Mouse (Mus musculus): ENCODE measurements around the gene Grin2a.
A peak's percentile ranks its signal among the peaks of the same experiment; 100 is the strongest.

The Grin2a gene

DNA sequence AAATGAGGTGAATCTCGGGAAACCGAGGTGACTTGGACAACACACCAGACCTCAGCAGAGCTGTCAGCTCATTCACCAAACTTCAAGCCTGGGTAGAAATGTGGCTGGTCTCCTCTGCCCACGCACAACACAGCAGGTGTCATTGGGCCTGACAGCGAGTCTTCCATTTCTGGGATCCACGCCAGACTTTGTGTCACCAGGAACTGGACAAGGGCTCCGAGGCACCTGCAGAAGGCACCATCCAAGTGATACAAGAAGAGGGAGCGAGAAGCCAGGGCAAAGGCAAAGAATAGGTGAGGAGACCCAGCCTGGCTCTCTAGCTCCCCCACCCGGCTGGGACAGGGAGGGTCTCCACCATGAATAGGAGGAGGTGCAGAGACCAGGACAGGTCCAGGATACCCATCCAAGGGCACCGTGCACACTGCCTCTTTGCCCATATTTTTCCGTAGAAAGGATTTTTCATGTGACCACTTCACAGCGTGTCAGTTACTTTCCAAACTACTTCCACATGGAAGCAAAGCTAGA lies 244.3 kb downstream of the Grin2a start:
- DNase-seq, result peak; percentile 96 to 98

DNA sequence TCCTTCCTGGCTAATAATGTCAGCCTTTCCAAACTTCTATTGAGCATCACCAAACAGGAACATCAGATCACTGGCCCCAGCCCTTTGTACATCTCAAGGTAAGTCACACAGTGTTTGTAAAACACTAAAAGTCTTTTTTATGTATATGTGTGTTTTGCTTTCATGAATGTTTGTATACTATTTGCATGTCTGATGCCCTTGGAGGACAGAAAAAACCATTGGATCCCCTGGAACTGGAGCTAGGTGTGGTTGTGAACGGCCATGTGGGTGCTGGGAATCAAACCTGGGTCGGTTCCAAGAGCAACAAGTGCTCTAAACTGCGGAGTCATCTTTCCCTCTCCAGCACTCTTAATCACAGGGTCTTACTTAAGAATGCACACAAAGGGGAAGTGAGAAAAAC lies 245.7 kb downstream of the Grin2a start:
- DNase-seq, result no peak

DNA sequence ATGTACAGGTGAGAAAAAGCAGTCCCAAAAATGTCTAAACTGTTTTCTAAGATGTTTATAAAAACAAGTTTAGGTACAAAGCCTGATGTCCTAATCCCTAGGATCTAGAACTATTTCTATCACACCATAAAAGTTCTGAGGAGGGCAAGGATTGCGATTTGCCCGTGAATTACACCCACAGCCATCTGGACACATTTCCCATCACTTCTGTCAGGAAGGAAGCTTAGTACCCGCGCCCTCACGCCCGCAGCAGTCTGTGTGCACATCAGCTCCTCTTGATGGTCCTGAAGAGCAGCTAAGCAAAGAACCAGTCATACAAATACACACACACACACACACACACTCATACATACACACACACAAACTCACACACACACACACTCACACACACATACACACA lies 252.9 kb downstream of the Grin2a start:
- no peak for DNase-seq

DNA sequence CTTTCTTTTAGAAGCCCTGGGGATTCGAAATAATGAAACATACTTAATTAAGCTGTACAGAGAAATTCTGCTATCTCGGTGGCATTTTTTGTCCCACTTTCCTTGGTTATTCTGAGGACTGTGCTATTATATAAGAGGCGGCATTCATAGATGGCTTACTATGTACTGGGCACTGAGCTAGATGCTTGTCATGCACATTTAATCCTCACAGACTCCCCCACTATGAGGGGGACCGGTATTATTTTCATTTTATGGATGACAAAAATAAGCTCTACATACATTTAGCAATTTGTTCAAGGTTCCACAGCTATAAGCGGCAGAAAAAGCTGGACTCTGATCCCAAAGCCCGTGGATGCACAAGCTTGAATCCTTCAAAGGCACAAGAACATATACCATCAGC lies 256.7 kb downstream of the Grin2a start:
- no peak for DNase-seq

DNA sequence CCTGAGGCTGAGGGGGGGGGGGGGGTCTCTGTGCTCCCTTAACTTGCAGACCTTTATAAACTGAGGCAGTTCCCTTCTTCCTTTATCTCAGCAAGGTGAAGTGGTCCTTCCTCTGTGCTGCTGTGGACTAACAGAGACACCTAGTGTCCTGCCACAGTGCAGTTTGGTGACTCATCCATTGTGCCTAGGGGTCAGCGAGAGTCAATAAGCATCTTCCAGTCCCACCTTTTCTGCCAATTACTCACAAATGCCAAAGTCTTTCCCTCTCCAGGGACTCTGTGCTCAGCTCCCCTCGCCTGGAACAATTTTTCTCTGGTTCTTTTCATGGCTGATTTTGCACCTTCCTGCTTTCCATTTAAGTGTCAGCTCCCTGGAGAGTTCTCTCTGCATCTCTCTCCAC lies 258.2 kb downstream of the Grin2a start:
- no peak for DNase-seq

DNA sequence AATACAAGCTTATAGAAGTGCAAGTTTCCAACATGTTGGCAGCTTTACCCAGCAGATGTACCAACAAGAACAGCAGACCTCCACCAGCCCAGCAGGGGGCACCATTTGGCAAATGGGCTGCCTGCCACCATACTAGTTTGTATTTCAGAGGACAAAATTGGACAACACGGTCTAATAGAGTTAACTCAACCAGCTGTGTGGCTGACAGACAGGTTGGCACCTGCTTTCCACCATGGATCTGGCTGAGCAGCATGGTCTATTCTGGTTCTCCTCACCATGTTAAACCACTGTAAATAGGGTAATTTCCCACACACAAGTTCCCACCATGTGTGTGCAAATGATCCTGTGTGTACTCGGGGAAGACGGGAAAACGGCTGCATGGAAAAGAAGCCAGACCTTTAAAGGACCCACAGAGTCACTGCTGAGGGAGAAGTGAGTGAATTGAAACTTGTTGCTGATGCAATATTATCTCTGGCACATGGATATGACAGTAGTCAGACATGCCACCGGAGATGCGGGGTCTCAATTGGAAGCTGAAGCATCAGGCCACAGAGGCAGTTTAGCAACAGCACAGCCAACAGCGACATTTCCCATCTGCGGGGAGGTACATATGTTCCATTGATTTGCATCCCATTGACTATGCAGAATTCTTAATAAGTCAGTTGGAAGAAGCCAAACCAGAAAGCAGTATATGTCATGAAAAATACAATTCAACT lies 259.8 kb downstream of the Grin2a start:
- DNase-seq, result peak; percentile 59 to 67

DNA sequence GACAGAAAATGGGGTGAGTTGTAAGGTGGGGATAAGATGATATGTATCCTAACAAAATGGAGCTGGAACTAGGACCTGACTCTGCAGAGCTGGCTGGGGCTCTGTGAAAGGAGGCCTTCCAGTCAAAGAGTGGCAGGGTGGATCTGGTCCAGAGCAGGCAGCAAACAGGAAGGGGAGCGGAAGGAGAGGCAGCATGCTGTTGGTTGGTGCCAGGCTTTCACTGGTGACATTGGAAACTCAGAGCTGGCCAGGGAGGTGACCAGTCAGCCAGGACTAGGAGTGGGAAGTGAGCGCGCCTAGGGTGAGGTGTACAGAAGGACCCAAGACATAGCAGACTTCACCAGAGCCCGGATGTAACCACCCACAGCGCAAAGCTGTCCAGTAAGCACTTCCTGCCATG lies 267.8 kb downstream of the Grin2a start:
- peak; percentile 65 to 85 for DNase-seq

DNA sequence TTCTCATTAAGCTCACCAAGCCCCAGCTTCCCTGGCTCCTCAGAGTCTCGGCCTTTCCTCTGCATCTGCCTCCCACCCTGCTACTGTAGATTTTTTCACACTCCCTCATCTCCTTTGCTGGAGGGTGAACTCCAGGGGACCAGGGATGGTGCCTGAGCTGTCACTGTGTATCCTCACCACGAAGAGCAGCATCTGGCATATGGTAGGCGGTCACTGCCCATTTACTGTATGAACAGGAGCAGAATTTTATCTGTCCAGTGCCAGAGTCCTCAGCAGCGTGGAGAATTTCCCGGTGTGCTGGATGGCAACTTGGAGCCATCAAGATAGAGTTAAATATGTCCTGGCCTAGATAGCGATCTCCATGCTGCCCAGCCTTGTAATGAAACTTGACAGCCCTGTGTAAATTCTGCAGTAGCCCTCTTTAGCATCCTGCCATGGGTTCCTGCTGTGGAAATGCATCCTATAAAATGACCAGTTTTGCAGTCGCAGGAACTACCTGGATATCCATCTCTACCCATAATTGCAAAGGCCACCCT lies 269.7 kb downstream of the Grin2a start:
- DNase-seq, result peak; percentile 35 to 39

DNA sequence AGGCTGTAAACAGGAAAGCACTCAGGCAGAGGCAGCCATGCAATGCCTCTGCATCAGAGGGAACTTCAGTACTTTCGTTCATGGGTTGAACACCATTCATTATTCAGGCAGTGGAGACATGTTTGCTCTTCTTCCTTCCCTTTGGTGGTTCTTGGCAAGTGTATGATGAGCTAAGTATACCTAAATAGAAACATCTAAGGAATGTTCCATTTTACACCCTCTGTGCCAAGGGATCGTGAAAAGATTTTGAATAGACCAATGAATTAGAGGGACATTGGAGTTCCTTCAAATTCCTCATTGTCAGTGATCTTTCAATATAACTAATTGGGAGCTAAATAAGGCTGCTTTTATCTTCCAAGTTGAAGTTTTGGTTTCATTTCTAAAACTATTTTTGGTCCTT lies 284.0 kb downstream of the Grin2a start:
- no peak for DNase-seq

DNA sequence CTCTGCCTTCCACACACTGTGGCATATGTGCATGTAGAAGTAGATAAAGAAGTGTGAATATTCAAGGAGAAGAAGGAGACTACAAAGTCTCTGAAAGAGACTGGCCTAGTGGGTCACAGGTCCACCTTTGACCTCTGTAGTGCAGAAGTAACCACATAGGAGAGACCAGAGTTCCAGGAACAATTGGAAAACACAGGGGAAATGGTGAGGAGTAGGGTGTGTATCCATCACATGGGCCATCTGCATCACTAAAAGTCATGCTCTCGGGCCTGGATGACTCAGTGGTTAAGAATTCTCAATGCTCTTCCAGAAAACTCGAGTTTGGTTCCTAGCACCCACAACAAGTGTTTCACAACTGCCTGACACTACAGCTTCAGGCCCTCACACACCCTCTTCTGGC lies 285.4 kb downstream of the Grin2a start:
- no peak for DNase-seq

DNA sequence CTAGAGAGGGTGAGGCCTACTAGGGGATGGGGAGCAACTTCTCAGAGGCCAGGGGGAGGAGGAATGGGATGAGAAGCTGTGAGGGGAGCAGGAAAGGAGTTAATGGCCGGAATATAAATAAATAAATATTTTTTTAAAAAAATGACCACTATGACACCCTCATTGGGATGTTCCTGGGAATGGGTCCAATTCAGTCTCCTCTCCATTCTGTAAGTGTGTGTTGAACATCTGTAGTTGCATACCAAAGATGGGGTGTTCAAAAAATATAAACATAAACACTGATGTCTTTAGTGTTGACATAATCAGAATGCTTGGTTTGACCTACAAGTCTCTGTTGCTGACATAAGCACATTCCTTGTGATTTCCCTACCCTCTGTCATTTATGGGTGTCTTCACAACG lies 298.2 kb downstream of the Grin2a start:
- DNase-seq, result no peak

DNA sequence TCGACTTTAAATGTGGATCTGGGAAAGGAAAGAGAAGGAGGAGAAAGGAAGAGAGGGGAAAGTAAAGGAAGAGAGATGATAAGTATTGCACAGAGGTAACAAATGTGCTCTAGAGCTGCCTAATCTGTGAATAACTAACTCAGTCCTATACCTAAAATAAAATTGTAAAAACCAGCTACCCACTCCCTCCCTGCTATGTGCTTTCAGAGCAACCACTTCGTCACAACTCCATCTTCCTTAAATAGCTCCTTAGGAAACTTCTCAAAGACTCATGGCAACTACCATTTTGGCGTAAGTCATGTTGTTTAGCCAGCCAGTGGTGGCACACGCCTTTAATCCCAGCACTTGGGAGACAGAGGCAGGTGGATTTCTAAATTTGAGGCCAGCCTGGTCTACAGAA lies 301.3 kb downstream of the Grin2a start:
- DNase-seq, result no peak

DNA sequence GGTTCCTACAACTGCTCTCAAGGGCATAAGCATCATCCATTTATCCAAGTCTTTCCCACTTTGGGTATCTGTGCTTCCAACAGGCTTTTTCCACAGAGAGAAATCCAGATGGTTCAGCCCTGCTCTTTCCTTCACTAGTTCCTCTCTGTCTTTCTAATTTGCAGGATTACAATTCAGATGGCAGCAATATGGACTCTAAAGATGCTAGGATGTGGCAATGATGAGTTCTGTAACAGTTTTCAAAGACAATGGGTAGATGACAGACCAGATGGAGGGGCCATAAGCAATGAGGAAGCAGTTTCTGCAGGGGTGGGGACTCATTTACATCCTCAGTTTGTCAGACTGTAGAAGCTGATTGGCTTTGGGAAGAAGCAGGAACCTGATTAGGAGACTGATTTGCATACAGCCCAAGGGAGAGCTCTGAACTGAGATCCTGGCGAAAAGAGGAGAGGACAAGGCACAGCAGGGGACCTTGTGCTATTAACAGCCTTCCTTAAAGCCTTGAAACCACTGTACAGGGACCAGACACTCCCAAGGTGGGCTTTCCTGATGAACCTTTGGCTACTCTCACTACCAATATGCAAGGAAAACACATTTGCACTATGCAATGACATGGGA lies 306.7 kb downstream of the Grin2a start:
- DNase-seq, result no peak

DNA sequence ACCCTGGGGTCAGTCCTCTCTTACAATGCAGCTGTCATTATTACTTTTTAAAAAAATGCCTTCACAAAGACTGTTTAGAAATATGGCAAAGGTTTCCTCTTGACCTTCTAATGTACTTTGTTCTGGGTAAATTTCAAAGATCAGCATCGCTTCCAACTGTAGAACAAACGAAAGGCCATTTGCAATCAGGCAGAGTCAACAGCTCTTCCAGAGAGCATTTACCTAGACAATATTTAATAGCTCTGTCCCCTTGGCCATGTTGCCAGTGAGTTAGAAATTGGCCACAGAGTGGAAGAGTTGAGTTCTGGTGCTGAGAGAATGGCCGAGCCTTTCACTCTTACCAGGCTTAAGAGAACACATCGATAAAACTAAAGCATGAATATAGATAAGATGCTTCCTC lies 314.8 kb downstream of the Grin2a start:
- DNase-seq, result no peak

DNA sequence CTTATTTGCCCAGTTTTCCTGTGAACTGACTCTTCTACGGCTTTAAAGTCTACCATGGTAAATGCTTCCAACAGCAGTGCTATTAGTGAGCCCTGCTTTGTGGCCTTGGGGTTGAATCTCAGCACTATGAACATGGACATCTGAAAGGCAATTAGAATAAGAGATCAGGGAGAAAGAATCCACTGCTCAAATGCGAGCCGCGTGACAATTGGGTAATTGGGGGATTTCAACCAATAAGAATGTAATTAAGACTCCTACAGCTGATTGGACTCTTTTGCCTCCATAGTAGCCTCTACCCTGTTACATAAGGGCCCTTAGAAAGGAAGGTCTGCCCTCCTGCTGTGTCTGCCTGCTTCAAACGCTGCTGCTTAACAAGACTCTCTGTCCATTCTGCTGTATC lies 315.4 kb downstream of the Grin2a start:
- DNase-seq, result no peak

DNA sequence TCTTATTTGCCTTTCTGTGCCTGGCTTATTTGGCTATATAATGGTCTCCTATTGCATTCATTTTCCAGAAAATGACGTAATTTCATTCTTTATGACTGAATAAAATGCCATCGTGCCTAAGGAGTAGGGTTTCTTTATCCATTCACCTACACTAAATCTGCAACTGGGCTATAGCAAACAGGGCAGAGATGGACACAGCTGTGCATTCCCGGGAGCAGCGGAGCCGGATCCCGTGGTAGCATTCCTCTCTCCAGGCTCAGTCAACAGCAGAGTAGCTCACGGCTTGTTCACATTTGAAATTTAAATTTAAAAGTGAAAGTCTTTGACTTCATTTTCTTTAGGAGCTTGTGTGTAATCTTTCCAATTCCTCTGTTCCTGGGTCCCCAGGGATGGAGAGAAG lies 316.6 kb downstream of the Grin2a start:
- DNase-seq, result no peak

DNA sequence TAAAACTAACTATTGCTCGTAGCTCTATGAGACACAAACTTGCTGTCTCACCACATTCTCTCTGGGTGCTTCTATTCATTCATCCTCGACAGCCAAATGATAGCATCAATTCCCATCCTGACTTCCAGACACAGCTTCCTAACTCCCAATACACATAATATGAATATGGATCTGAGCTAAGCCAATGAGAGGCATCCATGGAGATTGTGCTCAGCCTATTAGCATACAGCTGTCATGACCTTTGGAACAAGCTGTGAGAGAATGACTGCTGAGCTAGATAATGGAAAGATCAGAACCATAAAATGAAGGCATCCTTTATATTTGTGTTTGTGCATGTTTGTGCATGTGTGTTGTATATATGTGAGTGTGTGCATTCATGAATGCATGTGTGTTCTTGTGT lies 323.0 kb downstream of the Grin2a start:
- DNase-seq, result no peak

DNA sequence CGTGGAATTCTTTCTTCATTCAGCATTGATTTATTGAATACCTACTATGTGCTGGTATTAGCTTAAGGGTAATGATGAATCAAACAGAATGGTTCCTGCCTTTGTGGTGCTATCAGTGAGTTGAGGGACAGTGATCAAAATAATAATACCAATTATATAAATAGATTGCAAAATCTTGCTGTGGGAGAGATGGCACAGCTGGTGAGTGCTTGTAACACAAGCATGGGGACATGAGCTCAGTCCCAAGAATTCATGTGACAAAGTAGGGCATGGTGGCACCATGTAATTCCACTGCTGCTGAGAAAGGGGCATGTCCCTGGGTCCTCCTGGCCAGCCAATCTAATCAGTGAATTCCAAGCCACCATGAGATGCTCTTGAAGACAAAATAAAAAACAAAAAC lies 324.1 kb downstream of the Grin2a start:
- no peak for DNase-seq

DNA sequence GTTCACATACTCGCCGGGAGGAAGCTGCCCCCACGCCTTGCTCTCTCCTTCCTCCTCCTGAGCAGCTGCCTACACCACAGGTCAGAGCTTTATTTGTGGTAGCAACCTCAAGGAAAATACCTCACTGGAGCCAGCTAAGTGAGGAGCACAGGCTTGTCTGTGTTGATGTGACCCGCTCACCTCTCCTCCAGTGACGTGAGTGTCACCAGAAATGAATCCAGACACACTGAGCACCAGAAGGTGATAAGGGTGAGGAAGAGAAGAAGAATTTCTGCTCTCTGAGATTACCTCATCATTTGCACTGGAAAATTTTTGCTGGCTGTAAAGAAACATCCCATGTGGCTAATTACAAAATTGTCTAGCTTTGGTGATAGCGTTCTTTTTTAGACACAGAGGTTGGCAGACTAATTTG lies 324.6 kb downstream of the Grin2a start:
- DNase-seq, result no peak

DNA sequence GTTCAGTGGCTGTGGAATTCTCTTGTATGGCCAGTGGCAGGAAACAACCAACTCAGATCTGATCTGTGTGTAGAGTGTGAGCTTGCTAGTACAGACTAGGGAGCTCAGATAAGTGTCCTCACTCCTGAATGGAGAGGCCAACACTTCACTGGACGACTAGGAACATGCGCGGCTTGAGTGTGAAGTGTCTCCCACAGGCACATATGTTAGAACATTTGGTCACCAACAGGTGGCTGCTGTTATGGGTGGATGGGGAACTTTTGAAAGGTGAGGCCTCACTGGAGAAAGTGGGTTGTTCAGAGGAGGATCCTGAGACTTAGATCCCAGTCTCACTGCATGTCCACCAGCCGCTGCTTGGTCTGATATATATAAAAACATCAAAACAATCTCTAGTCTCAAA lies 329.5 kb downstream of the Grin2a start:
- peak; percentile 50 to 54 for DNase-seq

DNA sequence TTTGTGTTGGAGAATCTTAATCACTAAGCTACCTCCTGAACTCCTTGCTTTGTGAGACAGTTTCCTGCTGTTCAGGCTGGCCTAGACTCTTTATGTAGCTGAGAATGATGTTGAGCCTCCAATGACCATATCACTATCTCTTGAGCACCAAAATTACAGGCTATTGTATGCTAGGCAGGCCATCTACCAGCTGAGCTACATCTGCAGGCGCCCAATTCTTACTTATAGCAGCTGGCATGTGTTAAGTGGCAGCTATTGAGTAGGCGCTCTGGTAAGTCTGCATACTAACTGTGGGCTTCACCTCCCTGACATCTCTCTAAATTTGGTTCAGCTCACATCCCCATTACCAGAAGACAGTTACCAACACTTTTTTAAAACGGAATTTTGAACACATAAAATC lies 331.3 kb downstream of the Grin2a start:
- no peak for DNase-seq

DNA sequence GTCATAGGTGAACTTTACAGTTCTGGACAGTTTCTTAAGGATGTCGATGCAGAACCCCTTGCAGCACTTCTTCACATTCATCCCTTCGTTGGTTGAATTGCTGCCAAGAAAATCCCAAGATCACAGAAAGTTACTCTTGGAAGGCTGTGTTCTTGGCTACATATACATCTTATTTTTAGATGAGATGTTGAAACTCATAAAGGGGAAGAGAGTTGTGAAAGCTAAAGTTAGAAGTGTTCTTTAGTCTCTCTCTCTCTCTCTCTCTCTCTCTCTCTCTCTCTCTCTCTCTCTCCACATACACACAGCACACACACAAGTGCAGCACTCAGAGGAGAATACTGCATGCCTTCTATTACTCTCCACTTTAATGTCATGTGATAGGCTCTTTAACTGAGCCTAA lies 331.9 kb downstream of the Grin2a start:
- no peak for DNase-seq

DNA sequence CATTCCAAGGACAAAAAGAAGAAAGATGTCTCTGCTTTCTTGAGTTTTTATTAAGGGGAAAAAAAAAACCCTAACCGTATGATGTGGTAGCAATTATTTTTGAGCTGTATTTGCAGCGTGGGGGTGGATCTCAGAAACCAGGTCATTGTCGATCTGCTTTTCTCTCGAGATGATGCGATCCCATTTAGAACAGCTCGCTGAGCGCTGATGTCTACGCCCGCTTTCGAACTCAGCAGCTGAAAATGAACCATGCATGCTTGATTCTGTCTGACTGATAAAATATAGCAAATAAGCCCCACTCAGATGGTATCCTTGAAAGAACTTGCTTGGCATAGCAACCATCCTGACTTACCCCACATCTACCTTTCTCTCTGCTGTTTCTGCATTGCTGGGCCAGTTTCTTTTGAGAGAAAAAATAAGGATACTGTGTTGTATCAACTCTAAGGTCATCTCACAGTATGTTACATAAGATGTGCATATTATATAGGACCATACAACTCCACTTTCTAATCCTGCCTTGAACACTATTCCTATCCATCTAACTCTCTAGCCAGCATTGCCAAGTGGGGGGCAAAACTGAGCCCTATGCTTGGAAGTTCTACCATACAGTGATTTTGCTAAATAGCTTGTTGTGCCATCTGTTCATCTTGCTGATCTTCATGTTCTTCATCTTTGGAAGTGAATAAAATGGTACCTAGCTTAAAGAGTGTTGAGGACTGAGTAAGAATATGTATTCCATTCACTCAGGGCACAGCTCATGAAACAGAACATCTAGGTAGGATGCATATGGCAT lies 369.5 kb downstream of the Grin2a start:
- peak in 1 of 2 experiments; percentile 11 for DNase-seq

DNA sequence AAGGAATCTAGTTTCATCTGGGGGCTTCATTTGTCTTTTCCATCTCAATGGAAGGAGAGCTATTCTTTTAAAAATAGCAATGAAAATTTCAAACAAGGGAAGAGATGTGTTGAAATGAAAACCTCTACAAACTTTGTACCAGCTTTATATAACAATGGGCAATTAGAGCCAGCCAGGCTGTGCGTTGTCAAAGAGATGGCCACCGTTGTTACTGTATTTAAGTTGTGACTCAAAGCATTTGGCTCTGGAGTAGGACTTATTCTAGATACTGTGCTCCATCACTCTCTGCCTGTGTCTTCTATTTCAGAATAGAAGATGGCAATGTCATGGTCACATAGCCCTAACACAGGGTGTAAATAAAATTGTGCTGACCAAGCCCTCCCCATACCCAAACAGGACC lies 371.0 kb downstream of the Grin2a start:
- no peak for DNase-seq

All from cerebellum, adult 18-20 months (tissue).